Mouse (Mus musculus): ENCODE measurements around the gene Gm49378.

DNA sequence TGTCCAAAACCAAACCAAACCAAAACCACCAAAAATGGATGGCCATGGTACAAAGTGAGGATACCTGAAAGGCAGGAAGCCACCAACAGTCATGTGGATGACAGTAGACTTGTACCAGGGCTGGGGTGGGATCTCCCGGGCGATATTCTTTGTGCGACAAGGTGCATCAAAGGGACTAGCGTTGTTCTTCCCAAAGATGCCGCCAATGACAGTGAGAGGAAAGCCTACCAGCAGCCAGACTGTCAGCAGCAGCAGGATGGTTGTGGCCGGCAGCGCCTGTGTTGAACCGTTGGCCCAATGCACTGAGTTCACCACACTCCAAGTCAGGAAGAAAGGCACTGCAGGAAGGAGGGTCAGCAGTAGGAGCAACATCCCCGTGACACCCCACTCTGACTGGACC is at the start of gene Gm49378:
- TF ChIP-seq CTCF (IDR thresholded peaks at IDR 0.05; ENCODE audit: control insufficient read depth, insufficient read depth, insufficient read length) (no peak), USF1 (IDR thresholded peaks at IDR 0.05; ENCODE audit: low read depth) (no peak), MAX (IDR thresholded peaks at IDR 0.05) (no peak), FOSL1 (IDR thresholded peaks at IDR 0.05; ENCODE audit: insufficient read depth, low read length, poor library complexity, severe bottlenecking) (no peak)

Measured in C2C12 (cell line).